Mouse (Mus musculus) heart, postnatal 4 days (tissue): Measurements from ENCODE around the gene Ascl5. TPM values are rescaled to one million over a fixed set of nuclear protein-coding genes. Genes with fewer than 3 reads are reported as not detected.

Source experiments
- DNase-seq: peaks from one replicate; pipeline ENCODE4 v3.0.0; 2021
- total RNA-seq, 2 experiments: library from RNA; stranded (reverse); gene quantifications; 2 replicates each; pipeline ENCODE4 v1.2.3; 2021

Gene Ascl5
- not detected for total RNA-seq

- no peak for DNase-seq
Measured at GRCm38 (mm10) chr1:136050312-136051012, at the start of gene Ascl5. Ascl5 (plus strand) TSS chr1:136050804.

GRCm38 (mm10) chr1:136001438-136001837 is 49.2 kb upstream of the Ascl5 start:
- DNase-seq, result no peak

- no peak for DNase-seq
Measured at GRCm38 (mm10) chr1:136006292-136006748, 44.3 kb upstream of the Ascl5 start, which contains the start of gene Igfn1. Igfn1 (minus strand) TSS chr1:136006342.

GRCm38 (mm10) chr1:136007211-136008158 is 43.1 kb upstream of the Ascl5 start, which contains the start of gene Tmem9:
Tmem9 (plus strand) TSS chr1:136008150.
- DNase-seq, result peak; percentile 71

- DNase-seq, result no peak
Measured at GRCm38 (mm10) chr1:136008159-136008533, 42.5 kb upstream of the Ascl5 start.

- no peak for DNase-seq
Measured at GRCm38 (mm10) chr1:136010247-136010646, 40.4 kb upstream of the Ascl5 start.

GRCm38 (mm10) chr1:136013513-136013912 is 37.1 kb upstream of the Ascl5 start:
- DNase-seq, result no peak

GRCm38 (mm10) chr1:136014796-136015502 is 35.7 kb upstream of the Ascl5 start:
- no peak for DNase-seq

- no peak for DNase-seq
Measured at GRCm38 (mm10) chr1:136017307-136017706, 33.3 kb upstream of the Ascl5 start.

- DNase-seq, result peak; percentile 93
Measured at GRCm38 (mm10) chr1:136017907-136018313, 32.7 kb upstream of the Ascl5 start.

- DNase-seq, result peak; percentile 33
Measured at GRCm38 (mm10) chr1:136018390-136019189, 32.0 kb upstream of the Ascl5 start.

- no peak for DNase-seq
Measured at GRCm38 (mm10) chr1:136030201-136030600, 20.4 kb upstream of the Ascl5 start.

- DNase-seq, result no peak
Measured at GRCm38 (mm10) chr1:136031697-136032096, 18.9 kb upstream of the Ascl5 start.

GRCm38 (mm10) chr1:136032961-136033360 is 17.6 kb upstream of the Ascl5 start:
- no peak for DNase-seq

GRCm38 (mm10) chr1:136038746-136039538 is 11.7 kb upstream of the Ascl5 start:
- DNase-seq, result no peak

- DNase-seq, result no peak
Measured at GRCm38 (mm10) chr1:136040452-136040851, 10.2 kb upstream of the Ascl5 start.

GRCm38 (mm10) chr1:136040874-136041273 is 9.7 kb upstream of the Ascl5 start:
- no peak for DNase-seq

- DNase-seq, result peak; percentile 62
Measured at GRCm38 (mm10) chr1:136045774-136046173, 4.8 kb upstream of the Ascl5 start.

GRCm38 (mm10) chr1:136047432-136047831 is 3.2 kb upstream of the Ascl5 start:
- DNase-seq, result peak; percentile 33

GRCm38 (mm10) chr1:136047894-136048293 is 2.7 kb upstream of the Ascl5 start:
- DNase-seq, result no peak

- DNase-seq, result peak; percentile 16
Measured at GRCm38 (mm10) chr1:136051013-136051315, 360 bp downstream of the Ascl5 start.
